Mouse (Mus musculus) heart, embryonic 13.5 days (tissue): ENCODE results near the gene Cntnap5a. TPM values are rescaled to one million over a fixed set of nuclear protein-coding genes. Genes with fewer than 3 reads are reported as not detected.

Experiments used
- ATAC-seq: fragments of 200-750 bp; cut with Nextera tagmentation; 2 replicates; pipeline ENCODE4 v1.8.0; 2017; ENCODE audit warnings: moderate TSS enrichment; ENCODE audit not compliant: insufficient number of reproducible peaks, low FRiP score, low TSS enrichment; ENCODE audit errors: extremely low read depth
- H3K27ac ChIP-seq: fragments of 300-500 bp; sonication (generic); replicated peaks from 2 replicates; pipeline ENCODE4 v1.5.1; 2015; ENCODE audit warnings: moderate library complexity, mild to moderate bottlenecking, inconsistent platforms
- H3K27me3 ChIP-seq: fragments of 300-500 bp; sonication (generic); replicated peaks from 2 replicates; pipeline ENCODE4 v1.6.1; 2015; ENCODE audit warnings: mild to moderate bottlenecking, inconsistent platforms
- H3K36me3 ChIP-seq: fragments of 300-500 bp; sonication (generic); 2 replicates; pipeline ENCODE4 v1.6.1; 2015; ENCODE audit warnings: mild to moderate bottlenecking, inconsistent platforms
- H3K4me1 ChIP-seq: fragments of 300-500 bp; sonication (generic); 2 replicates; pipeline ENCODE4 v1.6.1; 2015; ENCODE audit warnings: inconsistent platforms
- H3K4me2 ChIP-seq: fragments of 300-500 bp; sonication (generic); 2 replicates; pipeline ENCODE4 v1.6.1; 2015; ENCODE audit warnings: inconsistent platforms, mild to moderate bottlenecking, moderate library complexity
- H3K4me3 ChIP-seq: fragments of 300-500 bp; sonication (generic); 2 replicates; pipeline ENCODE4 v1.5.1; 2015; ENCODE audit warnings: moderate library complexity, mild to moderate bottlenecking, inconsistent platforms
- H3K9ac ChIP-seq: fragments of 300-500 bp; sonication (generic); 2 replicates; pipeline ENCODE4 v1.6.1; 2015; ENCODE audit warnings: inconsistent platforms, mild to moderate bottlenecking, moderate library complexity
- H3K9me3 ChIP-seq: fragments of 300-500 bp; sonication (generic); 2 replicates; pipeline ENCODE4 v1.6.1; 2016; ENCODE audit warnings: inconsistent platforms
- WGBS: fragments of 180-500 bp; shearing (Covaris S2); methylation state at CpG from one replicate; pipeline ENCODE4 v1.1.7; 2015; ENCODE audit warnings: mixed read lengths; 5-methylcytosine and 5-hydroxymethylcytosine counted together
- polyA plus RNA-seq: library from polyadenylated mRNA; unstranded; fragments of >200 nt; fragmentation: Nextera tagmentation; extraction: Ambion mirVana; gene quantifications from 2 replicates; pipeline ENCODE4 v1.2.1, GENCODE M21; 2015

Gene Cntnap5a
- polyA plus RNA-seq, 1 experiment from 2014 or later = 0.01 TPM

- Histone ChIP-seq H3K9ac (no peak overlapping the region), H3K27me3 (no peaks in the 10 kb centered on the region), H3K4me1 (no peaks in the 10 kb centered on the region), H3K9me3 (peaks cover 15% of the 10 kb centered on the region; the same call in 1 of the 2 replicates), H3K27ac (no peak overlapping the region), H3K4me3 (no peak overlapping the region), H3K36me3 (no peaks in the 10 kb centered on the region), H3K4me2 (no peak overlapping the region)
- ATAC-seq = no peak
- 63% methylated on average over 1 of the region's 1 CpGs for WGBS
Observed at GRCm38 (mm10) chr1:115918396-115918795, 233.8 kb downstream of the Cntnap5a start.

- ATAC-seq = no peak
- no peak overlapping the region for H3K9ac ChIP-seq
- H3K27ac ChIP-seq = no peak overlapping the region
- no peaks in the 10 kb centered on the region for H3K36me3 ChIP-seq
- WGBS = 78% methylated on average over 1 of the region's 1 CpGs
- H3K27me3 ChIP-seq = no peaks in the 10 kb centered on the region
- H3K9me3 ChIP-seq = no peaks in the 10 kb centered on the region
- peaks cover 2% of the 10 kb centered on the region; the same call in 1 of the 2 replicates for H3K4me1 ChIP-seq
- no peak overlapping the region for H3K4me3 ChIP-seq
- no peak overlapping the region for H3K4me2 ChIP-seq
Observed at GRCm38 (mm10) chr1:115925953-115926665, 241.6 kb downstream of the Cntnap5a start.

GRCm38 (mm10) chr1:115932045-115932444, 247.5 kb downstream of the Cntnap5a start:
- Histone ChIP-seq H3K9me3 (no peaks in the 10 kb centered on the region), H3K4me2 (no peak overlapping the region), H3K27ac (no peak overlapping the region), H3K4me1 (peaks cover 5% of the 10 kb centered on the region; the same call in 1 of the 2 replicates), H3K27me3 (no peaks in the 10 kb centered on the region), H3K9ac (no peak overlapping the region), H3K4me3 (no peak overlapping the region), H3K36me3 (no peaks in the 10 kb centered on the region)
- WGBS = 28% methylated on average over 1 of the region's 1 CpGs
- ATAC-seq = no peak

- Histone ChIP-seq H3K4me3 (no peak overlapping the region), H3K4me1 (no peaks in the 10 kb centered on the region), H3K36me3 (no peaks in the 10 kb centered on the region), H3K9ac (no peak overlapping the region), H3K27me3 (no peaks in the 10 kb centered on the region), H3K4me2 (no peak overlapping the region), H3K9me3 (no peaks in the 10 kb centered on the region), H3K27ac (no peak overlapping the region)
- no peak for ATAC-seq
- WGBS = 79% methylated on average over 3 of the region's 3 CpGs
Observed at GRCm38 (mm10) chr1:115945892-115946291, 261.3 kb downstream of the Cntnap5a start.

- WGBS = 75% methylated on average over 2 of the region's 2 CpGs
- H3K27me3 ChIP-seq = no peaks in the 10 kb centered on the region
- no peak for ATAC-seq
- no peaks in the 10 kb centered on the region for H3K4me1 ChIP-seq
- H3K36me3 ChIP-seq = no peaks in the 10 kb centered on the region
- H3K9me3 ChIP-seq = no peaks in the 10 kb centered on the region
- no peak overlapping the region for H3K4me2 ChIP-seq
- no peak overlapping the region for H3K9ac ChIP-seq
- H3K4me3 ChIP-seq = no peak overlapping the region
- no peak overlapping the region for H3K27ac ChIP-seq
Observed at GRCm38 (mm10) chr1:115956528-115956927, 272.0 kb downstream of the Cntnap5a start.

- H3K27me3 ChIP-seq = no peaks in the 10 kb centered on the region
- H3K9me3 ChIP-seq = no peaks in the 10 kb centered on the region
- no peak overlapping the region for H3K9ac ChIP-seq
- no peak for ATAC-seq
- no peaks in the 10 kb centered on the region for H3K36me3 ChIP-seq
- no peaks in the 10 kb centered on the region for H3K4me1 ChIP-seq
- no peak overlapping the region for H3K4me2 ChIP-seq
- no peak overlapping the region for H3K27ac ChIP-seq
- H3K4me3 ChIP-seq = no peak overlapping the region
- WGBS = 69% methylated on average over 4 of the region's 4 CpGs
Observed at GRCm38 (mm10) chr1:115964993-115965575, 280.5 kb downstream of the Cntnap5a start.

GRCm38 (mm10) chr1:115990204-115990603, 305.6 kb downstream of the Cntnap5a start:
- 59% methylated on average over 1 of the region's 1 CpGs for WGBS
- no peak overlapping the region for H3K27ac ChIP-seq
- ATAC-seq = no peak
- no peak overlapping the region for H3K4me3 ChIP-seq
- no peaks in the 10 kb centered on the region for H3K36me3 ChIP-seq
- H3K9ac ChIP-seq = no peak overlapping the region
- H3K27me3 ChIP-seq = no peaks in the 10 kb centered on the region
- H3K4me2 ChIP-seq = no peak overlapping the region
- H3K4me1 ChIP-seq = no peaks in the 10 kb centered on the region
- no peaks in the 10 kb centered on the region for H3K9me3 ChIP-seq

- Histone ChIP-seq H3K27ac (no peak overlapping the region), H3K4me1 (no peaks in the 10 kb centered on the region), H3K9me3 (no peaks in the 10 kb centered on the region), H3K27me3 (no peaks in the 10 kb centered on the region), H3K4me3 (no peak overlapping the region), H3K36me3 (no peaks in the 10 kb centered on the region), H3K9ac (no peak overlapping the region), H3K4me2 (no peak overlapping the region)
- no peak for ATAC-seq
- 79% methylated on average over 2 of the region's 2 CpGs for whole genome bisulfite sequencing
Observed at GRCm38 (mm10) chr1:116015768-116016167, 331.2 kb downstream of the Cntnap5a start.

- 54% methylated on average over 1 of the region's 1 CpGs for WGBS
- no peak for ATAC-seq
- no peak overlapping the region for H3K4me3 ChIP-seq
Observed at GRCm38 (mm10) chr1:116029653-116030052, 345.1 kb downstream of the Cntnap5a start.

GRCm38 (mm10) chr1:116035897-116036296, 351.3 kb downstream of the Cntnap5a start:
- WGBS = 56% methylated on average over 1 of the region's 1 CpGs

More at GRCm38 (mm10) chr1:116029653-116030052, 345.1 kb downstream of the Cntnap5a start:
- Histone ChIP-seq H3K27me3 (no peaks in the 10 kb centered on the region), H3K27ac (no peak overlapping the region), H3K36me3 (no peaks in the 10 kb centered on the region), H3K9ac (no peak overlapping the region), H3K4me2 (no peak overlapping the region), H3K9me3 (no peaks in the 10 kb centered on the region), H3K4me1 (no peaks in the 10 kb centered on the region)

GRCm38 (mm10) chr1:116036894-116037293, 352.3 kb downstream of the Cntnap5a start:
- WGBS = 76% methylated on average over 2 of the region's 2 CpGs
- Histone ChIP-seq H3K4me2 (no peak overlapping the region), H3K4me1 (no peaks in the 10 kb centered on the region), H3K36me3 (no peaks in the 10 kb centered on the region), H3K4me3 (no peak overlapping the region), H3K9ac (no peak overlapping the region), H3K9me3 (no peaks in the 10 kb centered on the region), H3K27me3 (no peaks in the 10 kb centered on the region), H3K27ac (no peak overlapping the region)
- ATAC-seq = no peak

More at GRCm38 (mm10) chr1:116035897-116036296, 351.3 kb downstream of the Cntnap5a start:
- H3K9me3 ChIP-seq = no peaks in the 10 kb centered on the region
- no peaks in the 10 kb centered on the region for H3K27me3 ChIP-seq
- ATAC-seq = no peak
- H3K36me3 ChIP-seq = no peaks in the 10 kb centered on the region
- H3K4me2 ChIP-seq = no peak overlapping the region
- no peak overlapping the region for H3K9ac ChIP-seq
- H3K4me1 ChIP-seq = no peaks in the 10 kb centered on the region
- no peak overlapping the region for H3K4me3 ChIP-seq
- H3K27ac ChIP-seq = no peak overlapping the region

- WGBS = 33% methylated on average over 1 of the region's 1 CpGs
- no peak overlapping the region for H3K9ac ChIP-seq
- no peaks in the 10 kb centered on the region for H3K4me1 ChIP-seq
- no peaks in the 10 kb centered on the region for H3K36me3 ChIP-seq
- ATAC-seq = no peak
- H3K9me3 ChIP-seq = no peaks in the 10 kb centered on the region
- H3K4me3 ChIP-seq = no peak overlapping the region
- H3K4me2 ChIP-seq = no peak overlapping the region
- H3K27ac ChIP-seq = no peak overlapping the region
- H3K27me3 ChIP-seq = no peaks in the 10 kb centered on the region
Observed at GRCm38 (mm10) chr1:116044083-116044482, 359.5 kb downstream of the Cntnap5a start.
